Mouse (Mus musculus): ENCODE results near the gene Agxt2.

Agxt2 gene

DNA sequence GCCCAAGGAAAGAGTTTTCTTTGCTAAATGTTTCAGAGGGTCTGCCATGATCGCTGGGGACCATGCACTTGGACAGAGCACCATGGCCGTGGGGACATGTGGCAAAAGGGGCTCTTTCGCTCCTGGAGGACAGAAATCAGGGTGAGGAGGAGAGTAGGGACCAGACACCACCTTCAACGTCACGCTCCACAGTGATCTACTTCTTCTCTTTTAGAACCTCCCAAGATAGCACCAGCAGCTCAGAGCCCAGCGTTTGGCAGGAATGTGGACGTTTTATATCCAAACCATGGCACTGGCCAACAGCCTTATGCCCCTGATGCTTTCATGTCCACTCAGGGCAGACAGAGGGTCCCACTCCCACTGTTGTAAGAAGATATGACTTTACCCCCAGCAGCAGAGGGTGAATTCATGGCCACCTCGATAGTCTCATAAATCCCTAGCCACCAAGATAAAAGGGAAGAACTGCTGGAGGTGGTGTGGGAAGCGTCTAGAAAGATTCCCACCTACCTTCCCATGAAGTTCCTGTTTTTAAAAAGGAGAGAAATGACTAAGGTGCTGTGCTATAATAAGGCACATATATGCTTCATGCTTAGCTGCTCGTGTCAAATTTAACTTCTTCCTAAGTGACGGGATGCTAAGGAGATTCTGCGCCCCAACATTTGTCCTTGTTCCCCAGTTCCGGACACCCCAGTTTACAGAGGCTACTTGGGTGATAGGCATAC, 68.4 kb downstream of the Agxt2 start:
- DNase-seq = no peak

GRCm38 (mm10) chr15:10436893-10437292, 78.6 kb downstream of the Agxt2 start:
- DNase-seq = no peak

- DNase-seq = no peak
These were observed 81.6 kb downstream of the Agxt2 start for GRCm38 (mm10) chr15:10439963-10440362.

DNA sequence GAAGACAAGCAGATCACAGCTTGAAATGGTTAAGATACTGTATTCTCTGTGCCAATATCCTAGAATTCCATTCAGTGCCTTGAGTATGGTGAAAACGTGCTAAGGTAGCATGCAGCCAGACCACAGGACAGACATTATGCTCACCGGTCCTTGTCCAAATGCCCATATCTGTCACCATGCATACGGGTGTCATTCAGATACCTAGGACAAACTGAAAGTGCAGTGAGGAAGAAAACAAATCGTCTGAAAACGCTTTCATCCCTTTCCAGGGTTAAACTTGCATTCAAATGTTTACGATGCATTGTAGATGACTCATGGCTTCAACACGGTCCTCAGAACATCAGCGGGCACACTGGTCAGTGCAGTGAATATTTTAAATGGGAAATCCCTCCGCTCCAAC, 83.2 kb downstream of the Agxt2 start:
- no peak for DNase-seq

- DNase-seq = no peak
These were observed 83.9 kb downstream of the Agxt2 start for GRCm38 (mm10) chr15:10442275-10442674.

- DNase-seq = no peak
These were observed 88.8 kb downstream of the Agxt2 start for GRCm38 (mm10) chr15:10447102-10447501.

Data from cerebellum, adult 8-10 months (tissue).